Mouse (Mus musculus): ENCODE results near the gene Scd2.
A peak's percentile ranks its signal among the peaks of the same experiment; 100 is the strongest.

The Scd2 gene

DNA sequence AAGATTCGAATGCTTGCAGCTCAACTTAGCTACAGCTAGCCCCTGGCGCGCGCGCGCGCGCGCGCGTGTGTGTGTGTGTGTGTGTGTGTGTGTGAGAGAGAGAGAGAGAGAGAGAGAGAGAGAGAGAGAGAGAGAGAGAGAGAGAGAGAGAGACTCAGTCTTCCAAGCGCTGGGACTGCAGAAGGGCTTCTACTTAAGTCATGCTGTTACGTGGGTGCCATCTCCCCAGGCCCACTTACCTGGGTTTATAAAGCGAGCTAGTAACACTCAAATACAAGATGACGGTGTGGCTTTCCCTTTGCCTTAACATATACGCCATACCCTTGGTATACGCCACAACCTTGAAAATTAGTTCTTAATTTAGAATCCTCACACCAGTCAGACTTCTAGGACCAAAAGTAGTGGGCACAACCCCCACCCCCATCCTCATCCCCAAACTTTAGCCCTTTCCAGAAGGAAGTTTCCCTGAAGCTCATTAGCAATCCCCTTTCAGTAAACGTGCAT, 25.9 kb upstream of the Scd2 start:
- DNase-seq (ENCODE audit: inconsistent age in 2 of 2, low spot score in 1 of 2): no peak

DNA sequence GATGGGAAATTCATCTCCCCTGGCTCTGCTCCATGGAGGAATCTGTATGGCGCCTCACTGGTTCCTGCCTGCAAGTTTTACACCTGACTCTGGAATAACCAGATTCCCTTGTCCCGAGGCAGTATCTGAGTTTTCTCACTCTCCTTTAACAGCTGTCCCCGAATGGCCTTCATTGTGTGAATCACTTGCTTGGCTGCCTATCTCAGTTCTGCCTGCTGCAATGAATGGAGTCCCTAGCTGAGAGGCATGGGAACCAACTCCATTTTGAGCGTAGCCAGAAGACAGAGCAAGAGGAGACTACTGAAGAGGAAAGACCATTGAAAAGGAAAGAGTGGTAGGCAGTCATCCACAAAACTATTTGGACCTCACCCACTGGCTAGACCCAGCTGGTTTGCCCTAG, 19.8 kb upstream of the Scd2 start:
- DNase-seq (ENCODE audit: inconsistent age in 2 of 2, low spot score in 1 of 2): peak in 1 of 2 experiments; percentile 72

GRCm38 (mm10) chr19:44274452-44274851, 19.0 kb upstream of the Scd2 start:
- no peak for DNase-seq (ENCODE audit: inconsistent age in 2 of 2, low spot score in 1 of 2)

DNA sequence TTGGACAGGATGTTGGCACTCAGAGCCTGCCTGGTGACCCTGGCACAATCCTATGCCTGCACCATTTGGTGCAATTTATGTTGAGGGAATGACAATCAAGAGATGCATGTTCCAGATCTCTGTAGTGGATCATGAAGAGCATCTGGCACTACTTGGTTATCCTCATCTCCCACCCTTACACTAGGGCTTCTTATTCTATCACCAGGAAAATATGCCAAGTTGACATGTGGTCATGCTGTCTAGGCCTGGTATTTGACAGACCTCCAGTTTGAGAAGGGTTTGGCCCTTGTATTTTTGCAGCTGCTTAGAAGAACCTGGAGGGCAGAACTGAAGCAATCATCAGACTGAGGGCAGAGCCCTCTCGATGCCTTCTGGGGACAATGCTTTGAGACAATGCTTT, 18.1 kb upstream of the Scd2 start:
- DNase-seq (ENCODE audit: inconsistent age in 2 of 2, low spot score in 1 of 2): no peak

- peak in 1 of 2 experiments; percentile 46 for DNase-seq (ENCODE audit: inconsistent age in 2 of 2, low spot score in 1 of 2)
Measured at GRCm38 (mm10) chr19:44276861-44277260, 16.6 kb upstream of the Scd2 start.

- DNase-seq (ENCODE audit: inconsistent age in 2 of 2, low spot score in 1 of 2): peak; percentile 49 to 87
Measured at GRCm38 (mm10) chr19:44277931-44278330, 15.5 kb upstream of the Scd2 start.

- peak; percentile 88 to 94 for DNase-seq (ENCODE audit: inconsistent age in 2 of 2, low spot score in 1 of 2)
Measured at GRCm38 (mm10) chr19:44280755-44281154, 12.7 kb upstream of the Scd2 start.

DNA sequence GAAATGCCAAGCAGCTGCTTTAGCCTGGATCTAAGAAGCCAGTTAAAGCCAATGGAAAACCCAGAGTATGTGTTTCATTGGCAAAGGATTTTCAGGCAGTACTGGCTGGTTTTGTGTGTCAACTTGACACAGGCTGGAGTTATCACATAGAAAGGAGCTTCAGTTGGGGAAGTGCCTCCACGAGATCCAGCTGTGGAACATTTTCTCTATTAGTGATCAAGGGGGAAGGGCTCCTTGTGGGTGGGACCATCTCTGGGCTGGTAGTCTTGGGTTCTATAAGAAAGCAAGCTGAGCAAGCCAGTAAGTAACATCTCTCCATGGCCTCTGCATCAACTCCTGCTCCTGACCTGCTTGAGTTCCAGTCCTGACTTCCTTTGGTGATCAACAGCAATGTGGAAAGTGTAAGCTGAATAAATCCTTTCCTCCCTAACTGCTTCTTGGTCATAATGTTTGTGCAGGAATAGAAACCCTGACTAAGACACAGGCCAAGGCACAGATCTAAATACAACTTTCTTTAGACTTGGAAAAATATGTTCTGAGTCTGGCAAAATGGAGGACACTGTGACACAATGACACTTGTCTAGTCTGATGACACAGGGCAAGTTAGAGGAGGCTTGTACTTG, 11.5 kb upstream of the Scd2 start:
- DNase-seq (ENCODE audit: inconsistent age in 2 of 2, low spot score in 1 of 2): peak in 1 of 2 experiments; percentile 47

GRCm38 (mm10) chr19:44282534-44283156, 10.8 kb upstream of the Scd2 start:
- DNase-seq (ENCODE audit: inconsistent age in 2 of 2, low spot score in 1 of 2): peak in 1 of 2 experiments; percentile 72

DNA sequence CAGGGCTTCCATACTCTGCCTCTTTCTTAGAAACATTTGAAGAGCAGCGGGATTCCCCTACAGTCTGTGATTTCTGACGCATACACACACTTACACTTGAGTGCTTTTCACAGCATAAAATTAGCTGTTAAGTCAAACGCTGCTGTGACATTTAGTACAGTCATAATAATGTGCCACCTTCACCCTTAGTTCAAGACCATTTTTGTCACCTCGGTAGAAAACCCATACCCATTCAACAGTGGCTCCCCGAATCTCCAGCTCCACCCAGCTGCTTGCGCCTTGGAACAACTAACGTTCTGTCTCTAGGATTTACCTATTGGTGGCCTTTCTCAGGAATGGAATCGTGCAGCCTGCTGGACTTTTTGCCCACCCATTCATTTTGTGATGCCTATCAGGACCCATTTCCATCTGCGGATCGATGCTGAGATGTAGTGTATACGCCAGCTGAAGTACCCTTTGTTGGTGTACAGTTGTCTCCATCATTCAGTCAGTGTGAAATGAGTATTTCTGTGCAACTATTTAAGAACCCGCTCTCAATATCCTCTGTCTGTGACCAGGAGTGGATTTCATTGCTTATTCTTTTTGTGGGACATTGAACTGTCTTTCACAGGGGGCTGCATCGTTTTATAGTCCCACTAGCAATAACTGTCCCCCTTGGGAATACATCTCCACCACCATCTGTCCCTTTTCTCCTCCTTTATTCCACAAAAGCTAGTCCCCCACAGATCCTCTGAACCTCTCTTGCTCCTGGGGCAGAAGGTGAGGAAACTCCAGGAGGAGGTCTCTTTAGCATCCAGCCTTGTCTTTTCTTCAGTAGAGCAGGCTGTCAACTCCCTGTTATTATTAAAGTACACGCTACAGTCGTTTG, 10.1 kb upstream of the Scd2 start:
- DNase-seq (ENCODE audit: inconsistent age in 2 of 2, low spot score in 1 of 2): peak in 1 of 2 experiments; percentile 56

DNA sequence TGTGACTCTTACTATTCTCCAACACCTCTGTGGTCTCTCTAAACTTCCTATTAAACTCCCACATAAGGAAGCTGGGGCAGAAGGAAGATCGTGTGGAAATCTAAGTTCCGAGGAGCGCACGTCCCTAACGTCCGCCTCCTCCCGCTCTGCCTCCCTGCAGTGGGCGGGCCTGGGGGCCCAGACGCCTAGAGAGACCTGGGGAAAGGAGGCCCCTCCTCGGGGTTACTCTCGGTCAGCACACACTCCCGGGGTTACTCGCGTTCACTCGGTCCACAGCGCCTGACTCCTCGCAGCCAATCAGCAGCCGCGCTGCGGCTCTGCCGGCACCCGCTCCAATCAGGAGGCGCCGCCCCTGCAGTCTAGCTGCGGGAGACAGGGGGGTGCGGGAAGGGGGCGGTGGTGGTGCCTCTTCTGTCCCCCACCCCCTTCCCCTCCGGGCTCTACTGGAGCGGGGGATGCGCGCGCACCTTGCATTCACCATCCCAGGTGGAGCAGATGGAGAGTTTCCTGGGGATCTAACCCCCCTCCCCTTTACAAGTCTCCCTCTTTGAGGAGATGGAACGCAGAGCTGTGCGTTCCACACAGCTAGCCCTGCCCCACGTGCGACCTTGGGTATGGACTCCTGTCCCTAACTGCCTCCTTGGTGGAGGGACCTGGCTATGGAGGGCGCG, 9.3 kb upstream of the Scd2 start:
- peak; percentile 95 to 96 for DNase-seq (ENCODE audit: inconsistent age in 2 of 2, low spot score in 1 of 2)

GRCm38 (mm10) chr19:44284723-44285122, 8.8 kb upstream of the Scd2 start:
- peak in 1 of 2 experiments; percentile 77 for DNase-seq (ENCODE audit: inconsistent age in 2 of 2, low spot score in 1 of 2)

DNA sequence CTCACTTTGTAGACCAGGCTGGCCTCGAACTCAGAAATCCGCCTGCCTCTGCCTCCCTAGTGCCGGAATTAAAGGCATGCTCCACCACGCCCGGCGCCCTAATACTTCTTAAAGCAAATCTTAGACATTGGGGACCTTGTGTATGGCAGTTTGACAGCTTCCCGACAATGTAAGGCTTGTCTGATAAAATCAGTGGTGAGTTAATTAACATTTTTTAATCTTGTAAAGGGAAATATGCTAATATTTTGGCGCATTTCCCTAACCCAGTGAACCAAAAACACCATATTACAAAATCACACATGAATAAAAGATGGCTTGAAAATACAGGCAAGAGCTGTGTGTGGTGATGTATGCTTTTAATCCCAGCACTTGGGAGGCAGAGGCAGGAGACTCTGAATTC, 7.9 kb upstream of the Scd2 start:
- no peak for DNase-seq (ENCODE audit: inconsistent age in 2 of 2, low spot score in 1 of 2)

GRCm38 (mm10) chr19:44286109-44286508, 7.4 kb upstream of the Scd2 start:
- no peak for DNase-seq (ENCODE audit: inconsistent age in 2 of 2, low spot score in 1 of 2)

DNA sequence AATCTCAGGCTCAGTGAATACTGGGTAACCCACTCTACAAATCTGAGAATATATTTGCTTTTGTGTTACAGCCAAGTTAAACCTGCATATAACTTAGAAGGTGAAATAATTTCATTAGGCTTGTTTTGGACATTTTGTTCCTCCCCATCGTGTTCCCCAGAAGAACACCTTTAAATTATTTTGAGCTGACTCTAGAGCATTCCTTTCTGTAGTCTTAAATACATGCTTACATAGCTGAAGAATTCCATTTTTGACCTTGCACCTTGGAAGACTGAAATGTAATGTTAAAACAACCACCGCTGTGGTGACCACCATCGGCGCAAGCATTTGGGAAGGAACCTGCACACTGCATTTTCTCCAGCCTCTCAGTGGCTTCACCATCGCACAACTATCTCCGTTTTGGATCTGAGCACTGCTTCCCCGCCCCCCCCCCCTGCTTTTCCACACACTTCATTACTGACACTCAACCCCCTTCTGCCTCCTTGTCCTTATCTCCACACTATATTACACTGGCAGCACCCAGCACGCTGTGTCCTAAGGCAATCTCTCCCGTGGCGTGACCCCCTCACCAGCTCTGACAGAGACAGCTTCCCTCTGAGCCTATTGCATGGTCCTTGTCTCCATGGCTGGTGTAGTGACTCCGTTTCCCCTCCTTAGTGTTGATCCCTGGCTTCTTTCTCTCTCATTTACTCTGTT, 5.9 kb upstream of the Scd2 start:
- DNase-seq (ENCODE audit: inconsistent age in 2 of 2, low spot score in 1 of 2): peak in 1 of 2 experiments; percentile 39

GRCm38 (mm10) chr19:44292083-44292482, 1.4 kb upstream of the Scd2 start:
- no peak for DNase-seq (ENCODE audit: inconsistent age in 2 of 2, low spot score in 1 of 2)

- DNase-seq (ENCODE audit: inconsistent age in 2 of 2, low spot score in 1 of 2): peak in 1 of 2 experiments; percentile 50
Measured at GRCm38 (mm10) chr19:44292483-44292882, 991 bp upstream of the Scd2 start.

DNA sequence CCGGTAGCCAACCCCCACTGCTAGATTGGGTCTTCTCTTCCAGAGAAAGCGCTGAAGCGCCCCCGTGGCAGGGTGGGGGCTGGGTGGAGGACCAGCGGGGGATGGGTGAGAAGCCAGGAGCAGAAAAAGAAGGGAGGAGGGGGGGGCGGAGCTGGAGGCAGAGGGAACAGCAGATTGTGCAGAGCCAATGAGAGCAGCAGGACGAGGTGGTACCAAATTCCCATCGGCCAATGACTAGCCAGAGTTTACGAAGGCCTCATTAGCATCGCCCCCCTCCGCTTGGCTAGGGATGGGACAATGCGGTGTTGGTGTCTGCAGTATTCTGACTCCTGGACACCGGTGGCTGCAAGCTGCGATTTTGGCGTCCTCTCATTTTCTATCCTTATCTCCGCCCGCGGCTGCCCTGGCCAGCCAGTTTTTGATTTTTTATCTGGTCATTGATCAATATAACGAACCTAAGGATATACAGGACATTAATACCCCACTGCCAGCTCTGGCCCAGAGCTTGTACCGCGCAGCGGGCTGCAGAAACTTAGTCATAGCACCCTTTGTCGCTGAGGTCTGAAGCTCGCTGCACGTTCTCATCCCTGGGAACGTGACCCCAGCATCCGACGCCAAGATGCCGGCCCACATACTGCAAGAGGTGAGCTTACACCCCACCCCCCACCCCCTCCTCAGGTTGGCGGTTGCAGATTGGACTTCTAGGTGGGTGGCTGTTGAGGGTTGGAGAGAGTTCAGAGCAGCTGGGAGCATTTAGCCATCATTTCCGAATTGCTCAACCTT, 486 bp downstream of the Scd2 start:
- DNase-seq (ENCODE audit: inconsistent age in 2 of 2, low spot score in 1 of 2): peak; percentile 95 to 98

GRCm38 (mm10) chr19:44294588-44295041, 1.1 kb downstream of the Scd2 start:
- DNase-seq (ENCODE audit: inconsistent age in 2 of 2, low spot score in 1 of 2): peak; percentile 91 to 97

GRCm38 (mm10) chr19:44295251-44295650, 1.8 kb downstream of the Scd2 start:
- peak; percentile 83 to 92 for DNase-seq (ENCODE audit: inconsistent age in 2 of 2, low spot score in 1 of 2)
